Mouse (Mus musculus) spleen, adult 10 weeks (tissue): Measurements from ENCODE around the gene Mettl18. TPM values are rescaled to one million over a fixed set of nuclear protein-coding genes. Genes with fewer than 3 reads are reported as not detected.

Experiments used
- polyA plus RNA-seq: library from polyadenylated mRNA; stranded (reverse); fragments of 350-450 nt; fragmentation: Illumina TruSeq; extraction: RNeasy Lipid Tissue Mini Kit (QIAGEN cat#74804); gene quantifications from one replicate; pipeline ENCODE4 v1.2.3, GENCODE M21; 2015; ENCODE audit warnings: low replicate concordance; ENCODE audit not compliant: insufficient read depth

Mettl18 gene
- polyA plus RNA-seq = 17.3 TPM

DNA sequence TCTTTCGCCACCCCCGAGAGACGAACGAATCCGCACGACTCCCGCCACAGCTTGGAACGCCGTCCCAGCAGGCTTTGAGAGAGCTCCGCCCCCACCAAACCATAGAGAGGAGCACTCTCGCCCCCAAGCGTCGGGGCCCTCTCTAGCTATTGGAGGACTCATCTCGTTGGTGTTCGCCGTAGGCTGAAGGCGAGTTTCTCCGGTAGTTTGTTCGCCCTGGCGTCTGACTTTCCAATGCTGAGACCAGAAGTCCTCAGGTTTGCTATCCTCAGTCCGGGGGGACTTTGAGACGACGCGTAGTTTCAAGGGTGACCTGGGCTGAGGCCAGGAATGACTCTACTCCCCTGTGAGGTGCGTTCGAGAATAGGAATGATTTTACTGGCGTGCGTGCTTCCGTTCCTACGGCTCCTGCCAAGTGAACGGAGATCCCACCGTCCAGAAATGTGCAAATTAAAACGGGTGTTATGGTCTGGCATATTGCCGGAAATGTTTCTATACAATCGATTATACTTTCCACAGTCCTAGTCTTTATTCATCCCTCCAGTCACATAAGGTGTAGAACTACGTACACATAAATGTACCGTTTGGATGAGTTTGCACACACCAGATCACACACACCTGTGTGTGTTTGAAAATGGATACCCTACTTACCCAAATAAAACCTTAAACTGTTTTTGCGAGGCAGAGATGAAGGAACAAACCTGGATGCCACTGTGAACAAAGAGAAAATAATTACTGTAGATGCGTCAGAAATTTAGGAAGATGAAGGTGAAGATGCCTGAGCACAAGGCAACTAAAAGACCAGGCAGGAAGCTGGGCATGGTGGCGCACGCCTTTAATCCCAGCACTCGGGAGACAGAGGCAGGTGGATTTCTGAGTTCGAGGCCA, at the start of gene Mettl18, which contains the start of gene BC055324:
Gene Mettl18, plus strand, starts transcription at position 169 of the 888 bp plus-strand sequence.
Gene BC055324, minus strand, starts transcription at position 76 of the 888 bp plus-strand sequence.

Other genes with a start within 250 kb of the Mettl18 start
- gene Kifap3, start 215.3 kb upstream of the Mettl18 start, polyA plus RNA-seq = 8.8 TPM
- 42.9 TPM for gene Scyl3, start 65.8 kb upstream of the Mettl18 start, polyA plus RNA-seq
- 6.4 TPM for gene BC055324, start 93 bp upstream of the Mettl18 start, polyA plus RNA-seq
- 0.19 TPM for gene Sele, start 53.3 kb downstream of the Mettl18 start, polyA plus RNA-seq
- gene Sell, start 67.1 kb downstream of the Mettl18 start, polyA plus RNA-seq = 632 TPM
- 2.3 TPM for gene Selp, start 120.4 kb downstream of the Mettl18 start, polyA plus RNA-seq
- gene F5, start 156.9 kb downstream of the Mettl18 start, polyA plus RNA-seq = 3.4 TPM